Mouse (Mus musculus): ENCODE data around the gene Zfp57. TPM values are rescaled to one million over a fixed set of nuclear protein-coding genes. Genes with fewer than 3 reads are reported as not detected.

Gene Zfp57
- 199 and 268 TPM in 2 replicates for polyA plus RNA-seq (2014; fragmentation: Nextera tagmentation; extraction: Ambion mirVana)

- peak within 1 kb of the TSS; percentile 95; the same call in 1 of the 2 replicates for H3K27ac ChIP-seq (ENCODE audit: low read depth, low read length)
- 97% methylated on average over 7 of the region's 7 CpGs for WGBS
Observed at GRCm38 (mm10) chr17:37000863-37001262, at the start of gene Zfp57. TSS of gene Zfp57 (plus strand) at chr17:37001163.

DNA sequence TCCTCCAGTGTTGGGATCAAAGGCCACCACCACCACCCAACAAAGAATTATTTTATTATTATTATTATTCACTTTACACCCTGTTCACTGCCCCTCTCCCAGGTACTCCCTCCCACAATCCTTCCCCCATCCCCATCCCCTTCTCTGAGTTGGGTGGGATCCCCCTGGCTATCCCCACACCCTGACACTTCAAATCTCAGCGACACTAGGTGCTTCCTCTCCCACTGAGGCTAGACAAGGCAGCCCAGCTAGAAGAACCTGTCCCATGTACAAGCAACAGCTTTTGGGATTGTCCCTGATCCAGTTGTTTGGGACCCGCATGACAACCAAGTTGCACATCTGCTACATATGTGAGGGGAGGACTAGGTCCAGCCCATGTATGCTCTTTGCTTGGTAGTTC lies 48.3 kb upstream of the Zfp57 start:
- DNase-seq (ENCODE audit: low spot score) (no peak), ATAC-seq (no peak)
- Histone ChIP-seq H3K36me3 (ENCODE audit: control insufficient read depth, insufficient read depth, low read length) (peaks cover 34% of the 10 kb centered on the region), H3K27ac (ENCODE audit: low read depth, low read length) (no peak overlapping the region), H3K4me2 (ENCODE audit: low read length) (no peak overlapping the region), H3K9me3 (replicated peaks; ENCODE audit: control insufficient read depth, low read length) (no peaks in the 10 kb centered on the region), H3K9ac (ENCODE audit: low read length) (no peak overlapping the region), H3K4me1 (ENCODE audit: control insufficient read depth, insufficient read depth, low read length) (peaks cover 12% of the 10 kb centered on the region), H3K27me3 (replicated peaks; ENCODE audit: control insufficient read depth, insufficient read depth, low read length) (no peaks in the 10 kb centered on the region), H3K4me3 (ENCODE audit: low read depth, low read length) (no peak overlapping the region)
- 89% methylated on average over 2 of the region's 2 CpGs for WGBS

More at GRCm38 (mm10) chr17:37000863-37001262, at the start of gene Zfp57:
- Histone ChIP-seq H3K4me1 (ENCODE audit: control insufficient read depth, insufficient read depth, low read length) (peaks cover 8% of the 10 kb centered on the region), H3K4me2 (ENCODE audit: low read length) (peak within 1 kb of the TSS; percentile 61), H3K9ac (ENCODE audit: low read length) (no peak within 1 kb of the TSS), H3K27me3 (replicated peaks; ENCODE audit: control insufficient read depth, insufficient read depth, low read length) (no peaks in the 10 kb centered on the region), H3K4me3 (ENCODE audit: low read depth, low read length) (peak within 1 kb of the TSS; percentile 85), H3K36me3 (ENCODE audit: control insufficient read depth, insufficient read depth, low read length) (peaks cover 17% of the 10 kb centered on the region), H3K9me3 (replicated peaks; ENCODE audit: control insufficient read depth, low read length) (no peaks in the 10 kb centered on the region)
- DNase-seq (ENCODE audit: low spot score) (no peak), ATAC-seq (no peak)

DNA sequence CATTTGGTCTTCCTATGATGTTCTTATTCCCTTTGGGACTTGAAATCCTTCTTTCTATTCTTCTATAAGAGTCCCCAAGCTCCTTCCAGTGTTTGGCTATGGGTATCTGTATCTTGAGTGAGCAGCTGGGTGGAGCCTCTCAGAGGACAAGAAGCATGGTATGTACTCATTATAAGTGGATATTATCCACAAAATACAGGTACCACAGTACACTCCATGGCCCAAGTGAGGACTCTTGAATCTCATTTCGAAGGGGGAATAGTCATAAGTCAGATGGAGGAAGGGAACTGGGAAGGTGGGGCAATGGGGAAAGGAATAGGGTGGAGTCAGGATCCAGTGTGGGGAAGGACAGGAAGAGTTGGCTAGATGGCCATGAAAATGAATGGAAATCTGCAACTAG lies 47.9 kb upstream of the Zfp57 start:
- H3K27me3 ChIP-seq (replicated peaks; ENCODE audit: control insufficient read depth, insufficient read depth, low read length): no peaks in the 10 kb centered on the region
- H3K9ac ChIP-seq (ENCODE audit: low read length): no peak overlapping the region
- H3K4me2 ChIP-seq (ENCODE audit: low read length): no peak overlapping the region
- H3K9me3 ChIP-seq (replicated peaks; ENCODE audit: control insufficient read depth, low read length): no peaks in the 10 kb centered on the region
- peaks cover 14% of the 10 kb centered on the region for H3K4me1 ChIP-seq (ENCODE audit: control insufficient read depth, insufficient read depth, low read length)
- H3K27ac ChIP-seq (ENCODE audit: low read depth, low read length): no peak overlapping the region
- DNase-seq (ENCODE audit: low spot score) (no peak), ATAC-seq (no peak)
- H3K4me3 ChIP-seq (ENCODE audit: low read depth, low read length): no peak overlapping the region
- H3K36me3 ChIP-seq (ENCODE audit: control insufficient read depth, insufficient read depth, low read length): peaks cover 34% of the 10 kb centered on the region
- WGBS: 86% methylated on average over 1 of the region's 1 CpGs

DNA sequence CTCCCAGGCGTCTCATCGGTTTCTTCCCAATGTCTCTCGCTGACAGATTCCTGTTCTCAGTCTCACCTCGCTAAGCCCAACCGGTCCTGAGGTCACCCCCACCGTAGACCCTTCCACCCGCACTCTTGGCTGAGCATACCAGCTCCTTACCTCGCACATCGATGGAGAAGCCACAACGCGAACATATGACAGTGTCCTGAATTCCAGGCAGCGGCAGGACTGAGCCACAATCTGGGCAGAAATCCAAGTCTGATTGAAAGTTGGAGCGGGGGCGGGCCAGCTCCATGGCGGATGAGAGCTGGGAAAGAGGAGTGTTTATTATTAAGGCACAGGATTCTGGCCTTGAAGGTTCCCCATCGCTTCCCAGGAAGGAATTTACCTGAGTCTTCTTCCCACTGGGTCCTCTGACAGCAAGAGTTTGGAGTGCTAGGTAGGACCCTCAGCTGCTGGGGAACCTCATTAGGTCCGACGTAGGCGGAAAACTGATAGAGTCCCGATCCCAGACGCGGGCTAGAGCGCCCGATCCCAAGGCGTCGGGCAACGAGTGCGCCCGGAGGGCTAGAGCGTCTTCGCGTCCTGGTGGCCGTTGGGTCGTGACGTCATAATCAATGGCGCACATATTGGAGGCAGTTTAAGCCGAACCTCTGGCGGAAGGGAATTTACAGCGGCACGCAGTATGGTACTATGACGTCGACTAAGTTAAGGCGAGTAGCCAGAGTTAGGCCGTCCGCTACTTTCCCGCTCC lies 42.8 kb upstream of the Zfp57 start, which contains the start of the genes Znrd1 and Znrd1as:
TSS of gene Znrd1 (minus strand) at position 561 of the 745 bp plus-strand sequence.
TSS of gene Znrd1as (plus strand) at position 594 of the 745 bp plus-strand sequence.
- Histone ChIP-seq H3K4me1 (ENCODE audit: control insufficient read depth, insufficient read depth, low read length) (peaks cover 9% of the 10 kb centered on the region), H3K36me3 (ENCODE audit: control insufficient read depth, insufficient read depth, low read length) (peaks cover 18% of the 10 kb centered on the region), H3K27me3 (replicated peaks; ENCODE audit: control insufficient read depth, insufficient read depth, low read length) (no peaks in the 10 kb centered on the region), H3K9me3 (replicated peaks; ENCODE audit: control insufficient read depth, low read length) (no peaks in the 10 kb centered on the region), H3K4me2 (ENCODE audit: low read length) (peak within 1 kb of the TSS; percentile 75), H3K9ac (ENCODE audit: low read length) (peak within 1 kb of the TSS; percentile 83), H3K4me3 (ENCODE audit: low read depth, low read length) (peak within 1 kb of the TSS; percentile 65), H3K27ac (ENCODE audit: low read depth, low read length) (peak within 1 kb of the TSS; percentile 68)
- ATAC-seq (peak; percentile 98), DNase-seq (ENCODE audit: low spot score) (peak; percentile 99)
- WGBS: under 1% methylated on average over 46 of the region's 46 CpGs

GRCm38 (mm10) chr17:36958884-36959283 lies 42.1 kb upstream of the Zfp57 start:
- DNase-seq (ENCODE audit: low spot score): no peak
- Histone ChIP-seq H3K9ac (ENCODE audit: low read length) (peak overlapping the region; percentile 83), H3K27me3 (replicated peaks; ENCODE audit: control insufficient read depth, insufficient read depth, low read length) (no peaks in the 10 kb centered on the region), H3K4me3 (ENCODE audit: low read depth, low read length) (peak overlapping the region; percentile 65), H3K4me2 (ENCODE audit: low read length) (peak overlapping the region; percentile 63), H3K27ac (ENCODE audit: low read depth, low read length) (no peak overlapping the region), H3K4me1 (ENCODE audit: control insufficient read depth, insufficient read depth, low read length) (peaks cover 9% of the 10 kb centered on the region), H3K36me3 (ENCODE audit: control insufficient read depth, insufficient read depth, low read length) (peaks cover 18% of the 10 kb centered on the region), H3K9me3 (replicated peaks; ENCODE audit: control insufficient read depth, low read length) (no peaks in the 10 kb centered on the region)
- peak; percentile 19; the same call in 1 of the 2 replicates for ATAC-seq
- WGBS: 11% methylated on average over 12 of the region's 12 CpGs

- peaks cover 7% of the 10 kb centered on the region for H3K36me3 ChIP-seq (ENCODE audit: control insufficient read depth, insufficient read depth, low read length)
- WGBS: 69% methylated on average over 1 of the region's 1 CpGs
- no peak overlapping the region for H3K4me2 ChIP-seq (ENCODE audit: low read length)
- DNase-seq (ENCODE audit: low spot score) (peak; percentile 13), ATAC-seq (no peak)
- no peak overlapping the region for H3K4me3 ChIP-seq (ENCODE audit: low read depth, low read length)
- no peak overlapping the region for H3K9ac ChIP-seq (ENCODE audit: low read length)
- no peaks in the 10 kb centered on the region for H3K9me3 ChIP-seq (replicated peaks; ENCODE audit: control insufficient read depth, low read length)
- no peak overlapping the region for H3K27ac ChIP-seq (ENCODE audit: low read depth, low read length)
- no peaks in the 10 kb centered on the region for H3K27me3 ChIP-seq (replicated peaks; ENCODE audit: control insufficient read depth, insufficient read depth, low read length)
- peaks cover 9% of the 10 kb centered on the region for H3K4me1 ChIP-seq (ENCODE audit: control insufficient read depth, insufficient read depth, low read length)
Observed at GRCm38 (mm10) chr17:36961125-36961524, 39.8 kb upstream of the Zfp57 start.

- Histone ChIP-seq H3K4me1 (ENCODE audit: control insufficient read depth, insufficient read depth, low read length) (no peaks in the 10 kb centered on the region), H3K27me3 (replicated peaks; ENCODE audit: control insufficient read depth, insufficient read depth, low read length) (no peaks in the 10 kb centered on the region), H3K9ac (ENCODE audit: low read length) (no peak overlapping the region), H3K4me2 (ENCODE audit: low read length) (no peak overlapping the region), H3K4me3 (ENCODE audit: low read depth, low read length) (no peak overlapping the region), H3K36me3 (ENCODE audit: control insufficient read depth, insufficient read depth, low read length) (no peaks in the 10 kb centered on the region), H3K27ac (ENCODE audit: low read depth, low read length) (no peak overlapping the region), H3K9me3 (replicated peaks; ENCODE audit: control insufficient read depth, low read length) (no peaks in the 10 kb centered on the region)
- ATAC-seq: no peak
- DNase-seq (ENCODE audit: low spot score): no peak
- 89% methylated on average over 1 of the region's 1 CpGs for WGBS
Observed at GRCm38 (mm10) chr17:36966875-36967274, 34.1 kb upstream of the Zfp57 start.

DNA sequence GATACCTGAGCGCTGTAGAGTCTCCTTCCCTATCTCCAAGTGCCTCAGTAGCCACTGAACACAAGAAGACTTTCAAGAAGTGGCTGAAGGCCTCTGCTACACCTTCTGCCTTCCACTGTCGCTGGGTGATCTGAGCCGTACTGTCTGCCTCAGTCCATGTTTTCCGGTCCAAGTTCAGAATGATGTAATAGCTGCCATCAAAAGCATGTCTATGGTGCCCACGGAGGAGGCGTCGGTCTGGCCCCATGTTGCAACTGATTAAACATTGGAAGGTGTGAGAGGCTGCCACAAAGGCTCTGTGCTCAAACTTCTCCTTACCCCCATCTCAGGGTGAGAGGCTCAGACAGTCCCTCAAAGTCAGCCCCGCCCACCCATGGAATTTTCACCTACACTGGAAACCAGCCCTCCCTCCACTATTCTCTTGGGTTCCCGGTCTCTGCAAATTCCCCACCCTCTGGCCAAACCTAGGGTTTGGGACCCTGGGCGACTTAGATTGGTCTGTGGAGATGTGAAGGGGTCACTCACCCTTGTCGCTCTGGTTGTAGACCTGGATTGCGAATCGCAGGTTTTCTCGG lies 30.6 kb upstream of the Zfp57 start:
- Histone ChIP-seq H3K4me1 (ENCODE audit: control insufficient read depth, insufficient read depth, low read length) (no peaks in the 10 kb centered on the region), H3K9ac (ENCODE audit: low read length) (no peak overlapping the region), H3K9me3 (replicated peaks; ENCODE audit: control insufficient read depth, low read length) (no peaks in the 10 kb centered on the region), H3K27me3 (replicated peaks; ENCODE audit: control insufficient read depth, insufficient read depth, low read length) (no peaks in the 10 kb centered on the region), H3K4me3 (ENCODE audit: low read depth, low read length) (no peak overlapping the region), H3K4me2 (ENCODE audit: low read length) (no peak overlapping the region), H3K27ac (ENCODE audit: low read depth, low read length) (no peak overlapping the region), H3K36me3 (ENCODE audit: control insufficient read depth, insufficient read depth, low read length) (no peaks in the 10 kb centered on the region)
- ATAC-seq (no peak), DNase-seq (ENCODE audit: low spot score) (no peak)
- WGBS: 89% methylated on average over 14 of the region's 14 CpGs
